Mouse (Mus musculus): ENCODE measurements around the gene Klf8.

The Klf8 gene

GRCm38 (mm10) chrX:153381753-153382152 lies 144.5 kb downstream of the Klf8 start:
- in situ Hi-C loops (cut with MboI; ENCODE audit: low pct_unique_long_range_greater_than_20kb in 1 of 2, low sequenced_read_pairs in 2 of 2, unreplicated experiment in 1 of 2), result loop anchor here in 1 of 2 experiments (25.0 kb wide), 1 partner anchor 106 kb away; the partner anchor contains the start of gene Ubqln2

GRCm38 (mm10) chrX:153389291-153389690 lies 152.0 kb downstream of the Klf8 start:
- in situ Hi-C loops (cut with MboI; ENCODE audit: low pct_unique_long_range_greater_than_20kb in 1 of 2, low sequenced_read_pairs in 2 of 2, unreplicated experiment in 1 of 2), result loop anchor here in 1 of 2 experiments (25.0 kb wide), 1 partner anchor 98 kb away; the partner anchor contains the start of gene Ubqln2

- in situ Hi-C loops (cut with MboI; ENCODE audit: low pct_unique_long_range_greater_than_20kb in 1 of 2, low sequenced_read_pairs in 2 of 2, unreplicated experiment in 1 of 2), result loop anchor here in 1 of 2 experiments (25.0 kb wide), 1 partner anchor 295 kb away; the partner anchor contains the start of gene Nbdy
These were observed 179.8 kb downstream of the Klf8 start for GRCm38 (mm10) chrX:153417067-153417466.

GRCm38 (mm10) chrX:153433659-153434293 lies 196.5 kb downstream of the Klf8 start:
- in situ Hi-C loops (cut with MboI; ENCODE audit: low pct_unique_long_range_greater_than_20kb in 1 of 2, low sequenced_read_pairs in 2 of 2, unreplicated experiment in 1 of 2), result no loop called here

- in situ Hi-C loops (cut with MboI; ENCODE audit: low pct_unique_long_range_greater_than_20kb in 1 of 2, low sequenced_read_pairs in 2 of 2, unreplicated experiment in 1 of 2), result no loop called here
These were observed 202.3 kb downstream of the Klf8 start for GRCm38 (mm10) chrX:153439573-153439972.

- in situ Hi-C loops (cut with MboI; ENCODE audit: low pct_unique_long_range_greater_than_20kb in 1 of 2, low sequenced_read_pairs in 2 of 2, unreplicated experiment in 1 of 2), result no loop called here
These were observed 202.8 kb downstream of the Klf8 start for GRCm38 (mm10) chrX:153440018-153440417.

Measured in mouse embryonic stem cell (cell line).